Mouse (Mus musculus) CH12.LX (cell line): Measurements from ENCODE around the gene C7. TPM values are rescaled to one million over a fixed set of nuclear protein-coding genes. Genes with fewer than 3 reads are reported as not detected.

Experiments used
- DNase-seq: peaks from one replicate; pipeline ENCODE4 v3.0.0-alpha.2; 2013; ENCODE audit errors: extremely low read depth
- H3K27ac ChIP-seq: 2 replicates; pipeline ENCODE4 v1.5.1; 2012; ENCODE audit warnings: low read depth, mild to moderate bottlenecking, control low read depth, moderate library complexity; ENCODE audit not compliant: insufficient read depth
- H3K27me3 ChIP-seq: replicated peaks from 2 replicates; pipeline ENCODE3; 2012; ENCODE audit warnings: inconsistent platforms
- H3K36me3 ChIP-seq, 2 experiments: replicated peaks in 1 of 2; 2 replicates each; pipeline versions ENCODE3 to v1.6.1; 2012; ENCODE audit warnings: inconsistent platforms in 1 of 2, low read length in 1 of 2, mild to moderate bottlenecking in 1 of 2, mixed read lengths in 1 of 2, moderate library complexity in 1 of 2; ENCODE audit not compliant: control insufficient read depth in 1 of 2, insufficient read depth in 1 of 2
- H3K4me1 ChIP-seq, 2 experiments: 2 replicates each; pipeline ENCODE4 v1.6.1; 2012; ENCODE audit warnings: inconsistent platforms in 1 of 2, moderate library complexity in 1 of 2; ENCODE audit not compliant: insufficient read depth in 2 of 2, control insufficient read depth in 1 of 2
- H3K4me2 ChIP-seq: 2 replicates; pipeline ENCODE4 v1.6.1; 2012; ENCODE audit warnings: low read depth, mild to moderate bottlenecking, control low read depth; ENCODE audit not compliant: poor library complexity, insufficient read depth, severe bottlenecking
- H3K4me3 ChIP-seq, 3 experiments: fragments of 150-350 bp in 1 of 3; sonication (generic) in 1 of 3; replicated peaks in 1 of 3; 2 replicates each; pipeline versions ENCODE3 to v1.5.1; 2011 to 2012; ENCODE audit warnings: low read depth in 2 of 3, low read length in 2 of 3, mild to moderate bottlenecking in 2 of 3, moderate library complexity in 2 of 3, control low read depth in 1 of 3, improper control_type of control experiment in 1 of 3, inconsistent platforms in 1 of 3, mixed read lengths in 1 of 3; ENCODE audit not compliant: poor library complexity in 1 of 3
- H3K79me2 ChIP-seq: replicated peaks from 2 replicates; pipeline ENCODE4 v1.6.1; 2012; ENCODE audit warnings: mild to moderate bottlenecking, moderate library complexity; ENCODE audit not compliant: control insufficient read depth, poor library complexity, insufficient read depth, severe bottlenecking; ENCODE audit errors: extremely low read depth
- H3K9ac ChIP-seq: 2 replicates; pipeline ENCODE4 v1.6.1; 2012; ENCODE audit warnings: low read depth, mild to moderate bottlenecking, control low read depth, moderate library complexity; ENCODE audit not compliant: insufficient read depth
- H3K9me3 ChIP-seq: replicated peaks from 2 replicates; pipeline ENCODE3; 2012; ENCODE audit warnings: low read length, inconsistent platforms, mixed read lengths
- BHLHE40 ChIP-seq: IDR thresholded peaks from 2 replicates; pipeline ENCODE4 v1.6.1; 2011; ENCODE audit warnings: mild to moderate bottlenecking, low read depth, low read length, improper control_type of control experiment
- CHD2 ChIP-seq: IDR thresholded peaks from 2 replicates; pipeline ENCODE4 v1.6.1; 2011; ENCODE audit warnings: low read length, improper control_type of control experiment
- CTCF ChIP-seq, 2 experiments: IDR thresholded peaks in 1 of 2; conservative IDR thresholded peaks in 1 of 2; 2 replicates each; pipeline ENCODE4 v1.5.1; 2011 to 2012; ENCODE audit warnings: low read depth in 2 of 2, low read length in 2 of 2, improper control_type of control experiment in 1 of 2, inconsistent platforms in 1 of 2, mild to moderate bottlenecking in 1 of 2, moderate library complexity in 1 of 2
- ELF1 ChIP-seq: IDR thresholded peaks from 2 replicates; pipeline ENCODE4 v1.6.1; 2014; ENCODE audit warnings: low read depth, mild to moderate bottlenecking, inconsistent platforms, low read length, improper control_type of control experiment
- HCFC1 ChIP-seq: IDR thresholded peaks from 2 replicates; pipeline ENCODE4 v1.6.1; 2012; ENCODE audit warnings: low read depth, mild to moderate bottlenecking, inconsistent platforms, low read length, improper control_type of control experiment
- JUN ChIP-seq: IDR thresholded peaks from 2 replicates; pipeline ENCODE4 v1.6.1; 2011; ENCODE audit warnings: low read depth, mild to moderate bottlenecking, low read length, improper control_type of control experiment, moderate library complexity; ENCODE audit not compliant: insufficient read depth
- KAT2A ChIP-seq: IDR thresholded peaks from 2 replicates; pipeline ENCODE4 v1.6.1; 2012; ENCODE audit warnings: low read length, improper control_type of control experiment, inconsistent platforms; ENCODE audit not compliant: insufficient replicate concordance
- MAX ChIP-seq: IDR thresholded peaks from 2 replicates; pipeline ENCODE4 v1.6.1; 2011; ENCODE audit warnings: low read length, improper control_type of control experiment
- NELFE ChIP-seq: IDR thresholded peaks from 2 replicates; pipeline ENCODE4 v1.6.1; 2011; ENCODE audit warnings: low read depth, low read length, improper control_type of control experiment
- NRF1 ChIP-seq: IDR thresholded peaks from 2 replicates; pipeline ENCODE4 v1.6.1; 2014; ENCODE audit warnings: low read depth, mild to moderate bottlenecking, inconsistent platforms, low read length, improper control_type of control experiment, moderate library complexity
- PAX5 ChIP-seq: IDR thresholded peaks from 2 replicates; pipeline ENCODE4 v1.6.1; 2012; ENCODE audit warnings: low read length, inconsistent platforms, mixed read lengths
- RAD21 ChIP-seq: IDR thresholded peaks from 2 replicates; pipeline ENCODE4 v1.6.1; 2011; ENCODE audit warnings: low read depth, mild to moderate bottlenecking, low read length, improper control_type of control experiment, moderate library complexity
- SIN3A ChIP-seq: IDR thresholded peaks from 2 replicates; pipeline ENCODE4 v1.6.1; 2012; ENCODE audit warnings: low read length, improper control_type of control experiment, inconsistent platforms
- SMC3 ChIP-seq: IDR thresholded peaks from 2 replicates; pipeline ENCODE4 v1.6.1; 2011; ENCODE audit warnings: low read depth, low read length, improper control_type of control experiment
- TCF12 ChIP-seq: IDR thresholded peaks from 2 replicates; pipeline ENCODE4 v1.6.1; 2014; ENCODE audit warnings: low read depth, mild to moderate bottlenecking, inconsistent platforms, low read length, improper control_type of control experiment
- USF1 ChIP-seq: IDR thresholded peaks from 2 replicates; pipeline ENCODE4 v1.6.1; 2014; ENCODE audit warnings: low read depth, mild to moderate bottlenecking, inconsistent platforms, low read length, improper control_type of control experiment
- ZKSCAN1 ChIP-seq: IDR thresholded peaks from 2 replicates; pipeline ENCODE4 v1.6.1; 2012; ENCODE audit warnings: low read depth, inconsistent platforms, low read length, improper control_type of control experiment, borderline replicate concordance
- ZMIZ1 ChIP-seq: IDR thresholded peaks from 2 replicates; pipeline ENCODE4 v1.6.1; 2012; ENCODE audit warnings: low read depth, mild to moderate bottlenecking, inconsistent platforms, low read length, improper control_type of control experiment
- dilution Hi-C: fragments of 300-500 bp; cut with MboI; formaldehyde crosslinking; loops from 2 replicates; pipeline ENCODE4 v1.14.3; 2020; ENCODE audit warnings: low sequenced_read_pairs; ENCODE audit not compliant: extremely low pct_unique_long_range_greater_than_20kb, extremely low pct_ligation_motif_present
- in situ Hi-C: fragments of 300-500 bp; cut with MboI; formaldehyde crosslinking; loops from 3 replicates; pipeline ENCODE4 v1.14.3; 2019; ENCODE audit warnings: low sequenced_read_pairs, low pct_ligation_motif_present, low pct_unique_long_range_greater_than_20kb, mixed read lengths
- polyA plus RNA-seq: library from polyadenylated mRNA; unstranded; fragments of >175 nt; gene quantifications from 2 replicates; pipeline ENCODE4 v1.2.1, GENCODE M21; 2012; ENCODE audit warnings: low read depth; ENCODE audit not compliant: insufficient read length
- total RNA-seq, 2 experiments: library from RNA; depleted of rRNA; stranded (reverse); fragments of 300-350 nt in 1 of 2; fragments of >200 nt in 1 of 2; gene quantifications; 2 replicates each; pipeline ENCODE4 v1.2.3; 2012 to 2014

C7 gene
- total and polyA plus RNA-seq, 3 experiments: 0.04 to 0.11 (median 0.09) TPM

GRCm38 (mm10) chr15:5081235-5081634 lies 17.7 kb upstream of the C7 start:
- no peaks in the 10 kb centered on the region for H3K9me3 ChIP-seq
- H3K4me1 ChIP-seq: peaks cover 0 to 4% of the 10 kb centered on the region in 2 experiments; a peak in 1 of 4 replicates
- DNase-seq: no peak
- no peak overlapping the region for H3K4me3 ChIP-seq
- in situ Hi-C loops: no loop called here
- H3K4me2 ChIP-seq: no peak overlapping the region
- dilution Hi-C loops: no loop called here
- H3K9ac ChIP-seq: no peak overlapping the region
- H3K36me3 ChIP-seq: no peaks in the 10 kb centered on the region
- no peak overlapping the region for H3K27ac ChIP-seq
- H3K79me2 ChIP-seq: no peaks in the 10 kb centered on the region
- no peaks in the 10 kb centered on the region for H3K27me3 ChIP-seq
- TF ChIP-seq ZKSCAN1: no peak
- TF ChIP-seq ELF1: no peak
- no peak for TF ChIP-seq JUN
- no peak for TF ChIP-seq PAX5
- TF ChIP-seq USF1: no peak
- TF ChIP-seq MAX: no peak
- no peak for TF ChIP-seq ZMIZ1
- no peak for TF ChIP-seq CHD2
- no peak for TF ChIP-seq NRF1
- TF ChIP-seq SMC3: no peak
- no peak for TF ChIP-seq SIN3A
- no peak for TF ChIP-seq KAT2A
- no peak for TF ChIP-seq NELFE
- no peak for TF ChIP-seq BHLHE40
- TF ChIP-seq TCF12: no peak

GRCm38 (mm10) chr15:5068801-5069518 lies 5.4 kb upstream of the C7 start:
- Histone ChIP-seq H3K4me3 (no peak overlapping the region), H3K79me2 (no peaks in the 10 kb centered on the region), H3K9ac (no peak overlapping the region), H3K9me3 (no peaks in the 10 kb centered on the region), H3K27me3 (no peaks in the 10 kb centered on the region), H3K4me2 (no peak overlapping the region), H3K27ac (no peak overlapping the region), H3K36me3 (no peaks in the 10 kb centered on the region), H3K4me1 (peaks cover 0 to 15% of the 10 kb centered on the region in 2 experiments; a peak in 2 of 4 replicates)
- in situ Hi-C loops (no loop called here), dilution Hi-C loops (no loop called here)
- no peak for TF ChIP-seq HCFC1
- no peak for TF ChIP-seq PAX5
- peak; percentile 57 for TF ChIP-seq SMC3
- TF ChIP-seq RAD21: peak; percentile 81
- TF ChIP-seq CTCF (conservative IDR thresholded peaks at IDR 0.05 in 1 of 2, IDR thresholded peaks at IDR 0.05 in 1 of 2; ENCODE audit: low read depth in 2 of 2, low read length in 2 of 2): peak; percentile 77
- no peak for DNase-seq
